Mouse (Mus musculus) gastrocnemius, adult 8-10 months (tissue): ENCODE results near the gene Erich2. TPM values are rescaled to one million over a fixed set of nuclear protein-coding genes. Genes with fewer than 3 reads are reported as not detected.
"Not testable (repeated sequence)": the region's sequence is repeated elsewhere in the genome, so short reads cannot be mapped to it uniquely, and the experiment has no call there.

ENCODE experiments used
- DNase-seq, 2 experiments: peaks; one replicate each; pipeline ENCODE4 v3.0.0; 2022; ENCODE audit warnings: low spot score in 2 of 2
- total RNA-seq, 4 experiments: library from RNA; stranded (reverse); gene quantifications; 2 replicates each; pipeline ENCODE4 v1.2.4; 2022

Erich2 gene
- not detected for total RNA-seq

DNA sequence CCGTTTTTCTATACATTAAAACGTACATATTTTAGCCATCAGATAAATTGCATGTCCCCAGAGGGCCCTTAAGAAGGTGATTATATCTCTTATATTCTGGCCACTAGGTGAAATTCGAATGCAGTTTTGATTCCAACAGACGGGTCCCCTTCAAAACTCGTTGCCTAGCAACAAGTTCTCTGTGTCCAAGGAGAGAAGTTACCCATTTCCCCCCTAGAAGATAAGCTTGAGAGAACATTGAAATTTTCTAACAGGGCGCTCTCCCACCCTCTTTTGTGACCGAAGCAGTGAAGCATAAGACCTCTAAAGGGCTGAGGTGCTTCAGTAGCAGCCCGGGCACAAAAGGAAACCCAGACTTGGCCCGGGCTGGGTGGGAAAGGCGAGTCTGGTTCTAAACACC lies at the start of gene Erich2:
Gene Erich2 (plus strand): TSS at position 324 of the 400 bp plus-strand sequence.
- DNase-seq: no peak

DNA sequence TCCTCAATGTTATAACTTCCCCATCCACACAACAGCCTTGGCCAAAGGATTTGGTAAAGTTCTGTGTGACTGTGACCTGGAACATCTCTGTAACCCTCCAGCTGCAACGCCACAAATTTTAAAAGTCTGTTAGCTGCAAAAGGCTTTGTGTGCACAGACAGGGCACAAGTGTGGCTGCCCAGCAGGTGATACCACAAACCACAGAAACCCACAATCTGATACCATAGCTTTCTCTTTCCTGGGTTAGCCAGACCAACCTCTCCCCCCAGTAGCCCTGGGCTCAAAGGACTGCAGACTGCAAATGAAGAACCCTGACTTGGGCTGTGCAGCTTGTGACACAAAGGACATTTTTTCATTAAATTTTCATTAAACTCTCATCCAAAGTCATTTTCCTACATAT lies 45.0 kb upstream of the Erich2 start:
- DNase-seq: no peak

DNA sequence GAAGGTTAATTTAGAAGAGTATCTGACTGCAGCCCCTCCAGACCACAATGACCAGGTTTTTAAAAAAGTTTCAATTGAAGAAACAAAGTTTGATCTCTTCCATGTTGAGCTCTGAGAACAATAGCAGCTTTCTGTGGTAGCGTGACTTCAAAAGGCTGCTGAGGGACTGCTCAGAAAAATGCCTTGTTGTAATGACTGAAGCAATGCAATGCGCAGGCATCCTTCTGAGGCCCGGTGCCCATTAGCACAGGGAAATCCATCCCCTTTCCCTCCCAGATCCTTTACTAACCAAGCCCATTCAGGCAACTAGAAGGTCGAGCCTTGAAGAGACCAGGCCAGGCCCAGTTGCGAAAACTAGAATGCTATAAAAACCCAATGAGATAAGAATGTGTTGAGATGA lies 37.5 kb upstream of the Erich2 start:
- no peak for DNase-seq

DNA sequence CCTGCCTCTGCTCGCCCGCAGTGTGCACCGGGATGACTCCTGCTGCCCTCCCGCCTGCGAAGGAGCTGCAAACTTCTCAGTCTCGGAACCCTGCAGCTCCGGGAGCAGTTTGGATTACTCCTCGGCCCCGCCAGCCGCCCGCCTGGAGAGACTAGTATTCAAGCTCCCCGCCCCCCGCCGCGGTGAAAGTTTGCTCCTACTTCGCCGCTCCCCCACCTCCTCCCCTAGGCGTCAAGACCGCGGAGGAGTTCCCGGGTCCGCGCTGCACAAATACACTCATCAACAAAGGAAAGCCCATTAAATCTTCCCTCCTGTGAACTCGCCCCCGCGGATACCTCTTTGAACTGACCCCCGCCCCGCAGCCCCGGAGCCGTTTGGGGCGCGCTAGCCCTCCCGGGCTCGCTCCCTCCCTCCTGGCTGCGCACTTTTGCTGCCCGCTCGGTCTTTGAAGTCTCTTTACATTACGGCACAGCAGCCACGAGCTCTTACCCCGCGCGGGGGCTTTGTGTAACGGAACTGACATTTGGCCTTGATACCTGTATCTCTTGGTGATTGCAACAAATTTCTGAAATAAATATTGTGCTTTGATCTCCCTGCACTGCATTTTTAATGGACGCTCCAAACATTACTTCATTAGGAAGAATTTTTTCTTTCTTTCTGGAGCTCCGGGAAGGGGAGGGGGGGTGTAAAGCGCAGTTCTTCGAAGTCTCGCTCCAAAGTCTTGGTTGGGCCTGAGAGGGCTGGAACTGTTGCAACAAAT lies 36.6 kb upstream of the Erich2 start:
- DNase-seq: no peak

DNA sequence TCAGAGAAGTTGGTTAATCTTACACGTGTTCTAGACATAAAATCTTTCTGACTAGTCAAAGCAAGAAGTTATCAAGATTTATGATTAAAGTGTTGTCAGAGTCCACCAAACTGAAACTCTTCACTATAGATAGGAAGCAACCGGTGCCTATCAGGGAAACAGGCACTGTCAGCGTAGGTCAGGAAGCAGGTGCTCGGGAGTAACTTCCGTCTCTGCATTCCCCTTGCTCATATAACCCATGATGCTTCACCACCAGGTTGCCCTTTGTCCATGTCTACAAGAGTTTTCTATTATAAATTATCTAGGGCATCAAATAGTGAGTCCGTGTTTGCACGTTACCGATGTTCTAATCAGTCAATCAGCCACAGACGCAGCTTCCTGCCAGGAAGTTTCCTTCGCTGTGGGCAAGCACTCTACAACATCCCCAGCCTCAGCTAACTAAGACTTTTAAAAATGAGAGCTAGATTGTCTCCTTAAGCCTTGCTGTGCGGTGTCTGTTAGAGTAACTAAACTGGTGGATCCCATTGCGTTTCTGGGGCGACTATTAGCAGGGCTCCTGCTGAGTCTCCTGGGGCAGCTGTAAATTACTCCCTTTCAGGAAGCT lies 10.8 kb upstream of the Erich2 start:
- DNase-seq: no peak

DNA sequence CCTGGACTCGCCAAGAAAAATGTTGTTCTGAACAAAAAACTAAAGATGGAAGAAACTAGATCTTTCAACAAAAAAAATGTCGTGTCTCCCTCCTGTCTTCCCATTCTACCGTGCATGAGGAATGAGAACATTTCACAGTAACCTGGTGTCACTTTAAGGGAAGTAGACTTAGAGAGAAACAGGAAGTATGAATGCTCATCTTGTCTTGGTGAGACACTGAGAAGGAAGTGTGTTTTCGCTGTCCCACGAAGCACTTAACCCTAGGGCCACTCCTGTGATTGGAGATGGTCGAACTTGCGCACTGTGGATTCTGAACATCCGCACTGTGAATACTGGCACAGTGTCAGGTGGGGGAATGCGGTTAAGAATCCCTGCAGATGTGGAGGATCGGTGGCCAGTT lies 5.2 kb upstream of the Erich2 start:
- no peak for DNase-seq

DNA sequence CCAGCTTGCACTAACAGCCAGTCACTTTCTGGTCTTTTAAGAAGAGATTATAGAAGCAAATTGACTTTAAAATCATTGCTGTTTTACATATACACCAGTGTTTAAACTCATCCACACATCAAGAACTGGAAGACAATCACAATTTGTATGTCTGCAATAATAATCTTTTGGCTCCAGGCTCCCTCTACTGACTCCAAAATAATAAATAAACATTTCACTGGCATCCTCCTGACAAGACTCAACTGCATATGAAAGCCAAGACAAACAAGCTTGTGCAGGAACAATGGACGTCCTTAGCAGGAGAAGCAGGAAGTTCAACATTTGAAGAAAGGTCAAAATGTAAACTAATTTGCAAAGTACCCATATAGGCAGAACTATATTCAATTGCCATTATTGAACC lies 3.4 kb upstream of the Erich2 start:
- DNase-seq: no peak

DNA sequence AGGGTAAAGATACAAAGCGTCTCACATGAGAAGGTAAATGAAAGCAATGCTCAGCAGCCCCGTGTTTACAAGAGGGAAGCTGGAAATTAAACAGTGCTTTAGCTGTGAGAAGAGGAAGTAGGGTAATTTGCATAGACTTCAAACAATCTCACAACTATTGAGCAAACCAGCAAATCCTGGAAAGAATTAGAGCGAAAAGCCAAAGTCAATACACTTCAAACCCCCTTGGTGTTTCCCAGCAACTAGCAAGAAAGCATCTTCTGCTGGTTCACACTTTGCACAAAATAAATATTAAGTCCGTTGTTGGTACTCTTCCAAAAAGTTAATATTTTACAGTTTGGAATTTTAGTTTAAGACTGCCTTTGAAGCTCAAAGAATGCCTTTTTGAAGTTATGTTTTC lies 2.7 kb upstream of the Erich2 start:
- DNase-seq: no peak

DNA sequence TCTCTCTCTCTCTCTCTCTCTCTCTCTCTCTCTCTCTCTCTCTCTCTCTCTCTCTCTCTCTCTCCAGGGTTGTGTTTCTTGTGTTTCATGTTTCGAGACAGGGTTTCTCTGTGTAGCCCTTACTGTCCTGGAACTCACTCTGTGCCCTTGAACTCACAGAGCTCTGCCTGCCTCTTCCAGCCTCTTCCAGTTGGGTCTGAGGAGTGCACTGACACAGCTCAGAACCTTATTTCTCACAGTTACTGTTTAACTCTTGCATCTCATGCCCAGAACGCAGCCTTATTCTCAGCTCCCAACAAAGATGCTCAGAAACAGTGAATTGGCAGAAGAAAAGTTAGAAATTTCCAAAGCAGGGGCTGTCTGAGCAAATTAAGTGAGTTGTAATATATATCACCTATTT lies 2.2 kb upstream of the Erich2 start:
- no peak for DNase-seq

DNA sequence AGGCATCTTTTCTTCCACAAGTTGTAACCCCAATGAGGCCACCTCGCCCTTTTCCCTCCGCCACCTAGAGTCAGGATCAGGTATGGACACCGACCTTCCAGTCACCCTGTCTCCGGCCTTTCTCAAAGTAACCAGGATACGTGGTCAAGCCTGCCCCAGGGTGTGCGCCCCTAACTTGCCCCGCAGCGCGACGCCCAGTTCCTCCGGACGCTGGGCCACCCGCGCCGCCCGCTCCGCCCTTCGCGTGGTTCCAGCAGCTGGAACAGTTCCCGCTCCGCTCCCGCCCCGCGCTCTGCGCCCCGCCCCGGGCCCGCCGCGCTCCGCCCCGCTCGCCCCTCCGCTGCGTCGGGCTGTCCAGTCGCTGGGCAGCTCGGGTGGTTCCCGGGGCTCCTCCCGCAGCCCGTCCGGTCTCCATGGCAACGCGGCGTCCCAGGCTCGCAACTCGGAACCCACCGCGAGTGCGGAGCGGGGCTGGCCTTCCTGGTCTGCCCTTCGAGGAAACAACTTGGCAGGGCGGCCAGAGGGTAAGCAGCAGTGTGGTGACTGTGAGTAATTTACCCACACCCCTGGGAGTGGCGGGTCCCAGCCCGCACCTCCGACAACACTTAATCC lies 508 bp downstream of the Erich2 start:
- DNase-seq: peak; percentile 17 to 32

DNA sequence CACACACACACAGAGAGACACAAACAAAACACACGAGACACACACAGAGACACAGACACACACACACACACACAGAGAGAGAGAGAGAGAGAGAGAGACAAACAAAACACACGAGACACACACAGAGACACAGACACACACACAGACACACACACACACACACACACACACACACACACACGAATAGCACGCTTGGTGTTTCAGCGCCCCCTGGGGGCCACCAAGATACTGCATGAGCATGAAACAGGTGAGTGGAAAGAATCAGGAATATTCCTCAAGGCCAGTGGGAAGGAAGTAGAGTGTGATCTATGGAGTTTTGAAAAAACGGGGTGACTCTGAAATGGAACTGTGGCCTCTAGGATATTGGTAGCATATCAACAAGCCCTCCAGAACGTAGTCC lies 29.7 kb downstream of the Erich2 start:
- not testable (repeated sequence) for DNase-seq

DNA sequence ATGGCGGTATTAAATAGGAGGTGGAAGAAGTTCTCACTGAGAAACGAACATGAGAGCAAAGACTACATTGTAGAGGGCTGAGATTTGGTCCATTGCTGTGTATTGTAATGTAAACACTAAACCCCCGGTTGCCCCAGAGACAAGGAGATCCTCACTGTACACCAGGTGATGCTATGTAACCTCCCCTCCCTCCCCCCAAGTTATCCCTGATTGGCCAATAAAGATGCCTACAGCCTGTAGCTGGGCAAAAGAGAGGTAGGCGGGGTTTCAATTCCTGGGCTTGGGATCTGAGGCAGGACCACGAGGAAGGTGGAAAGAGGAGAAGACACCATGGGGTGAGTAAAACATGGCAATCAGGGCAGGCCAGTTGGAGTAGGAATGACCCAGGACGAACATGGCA lies 42.1 kb downstream of the Erich2 start:
- DNase-seq: no peak

DNA sequence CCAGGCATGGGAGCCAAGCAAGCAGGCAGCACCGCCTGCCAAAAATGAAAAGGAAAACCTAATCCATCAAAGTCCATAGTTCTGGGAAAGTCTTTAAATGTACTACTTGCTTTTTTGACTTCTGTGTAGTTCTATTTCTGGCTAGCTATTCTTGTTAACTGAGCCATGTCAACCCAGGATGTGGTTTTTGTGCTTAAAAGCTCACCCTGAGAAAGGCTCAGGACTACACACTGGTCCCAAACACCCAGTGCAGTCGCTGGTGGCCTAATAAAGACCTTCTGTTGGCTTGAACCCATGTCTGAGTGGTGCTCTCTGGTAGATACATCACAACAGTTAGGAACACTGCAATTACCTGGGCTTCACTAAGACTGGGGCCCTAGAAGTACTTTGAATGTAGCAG lies 42.8 kb downstream of the Erich2 start:
- DNase-seq: no peak

DNA sequence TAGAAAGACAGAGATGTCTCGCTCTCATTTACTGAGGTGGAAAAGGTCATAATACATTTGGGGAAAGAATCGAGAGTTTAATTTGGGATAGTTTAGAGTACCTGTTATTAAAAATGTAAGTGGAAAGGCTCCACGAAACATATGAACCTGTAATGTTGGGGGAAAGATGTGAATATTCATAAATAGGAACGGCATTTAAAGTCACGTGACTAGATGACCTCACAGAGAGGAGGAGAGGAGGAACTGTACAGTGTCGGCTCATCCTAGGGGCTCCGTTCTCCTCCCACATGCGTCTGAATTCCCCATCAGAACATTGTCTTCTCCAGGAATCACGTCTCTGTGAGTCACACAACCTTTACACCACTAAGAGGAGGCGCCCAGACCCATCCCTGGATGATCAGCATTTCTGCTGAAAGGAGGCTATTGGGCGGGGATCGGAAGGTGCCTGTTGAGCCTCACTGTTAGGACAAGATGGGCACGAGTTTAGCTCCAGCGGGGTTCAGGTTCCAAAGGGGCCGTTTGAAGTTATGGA lies 43.5 kb downstream of the Erich2 start:
- DNase-seq: no peak

DNA sequence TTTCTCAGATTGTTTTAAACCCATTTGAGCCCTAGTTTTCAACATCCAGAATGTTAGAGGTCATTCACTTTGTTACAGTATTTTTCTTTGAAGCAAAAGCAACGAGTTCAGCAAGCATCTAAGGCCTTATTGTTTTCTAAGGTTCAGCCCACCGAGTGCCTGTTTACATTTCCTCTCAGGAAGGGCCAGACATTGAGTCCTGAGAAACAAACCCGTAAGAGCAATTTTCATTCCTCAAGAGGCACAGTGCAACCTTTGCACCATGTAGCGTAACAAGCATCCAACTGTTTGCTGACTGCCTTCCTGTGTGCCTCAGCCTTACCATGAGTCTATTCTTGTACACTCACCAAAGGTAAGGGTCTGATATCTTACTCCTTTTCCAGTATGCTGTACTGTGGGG lies 44.2 kb downstream of the Erich2 start, which contains the start of gene Gad1:
Gene Gad1 (plus strand): TSS at position 301 of the 400 bp plus-strand sequence.
- DNase-seq: no peak

DNA sequence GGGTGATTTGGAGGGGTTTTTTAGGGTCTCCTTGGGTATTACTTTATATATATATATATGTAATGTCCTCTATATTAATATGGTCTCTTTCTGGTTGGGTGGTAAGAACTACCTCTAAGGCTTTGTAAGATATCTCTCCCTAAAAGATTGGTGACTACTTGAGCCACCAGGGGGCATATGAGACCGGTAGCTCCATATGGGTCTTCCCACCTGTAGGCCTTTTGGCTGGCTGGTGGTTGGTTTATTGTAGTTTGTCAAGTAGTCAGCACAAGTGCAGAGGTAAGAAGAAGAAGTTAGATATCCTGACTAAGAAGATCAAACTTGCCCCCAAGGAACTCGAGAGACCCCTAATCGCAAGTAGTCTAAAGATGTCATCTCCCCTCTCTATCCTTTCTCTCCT lies 45.2 kb downstream of the Erich2 start:
- DNase-seq: no peak

DNA sequence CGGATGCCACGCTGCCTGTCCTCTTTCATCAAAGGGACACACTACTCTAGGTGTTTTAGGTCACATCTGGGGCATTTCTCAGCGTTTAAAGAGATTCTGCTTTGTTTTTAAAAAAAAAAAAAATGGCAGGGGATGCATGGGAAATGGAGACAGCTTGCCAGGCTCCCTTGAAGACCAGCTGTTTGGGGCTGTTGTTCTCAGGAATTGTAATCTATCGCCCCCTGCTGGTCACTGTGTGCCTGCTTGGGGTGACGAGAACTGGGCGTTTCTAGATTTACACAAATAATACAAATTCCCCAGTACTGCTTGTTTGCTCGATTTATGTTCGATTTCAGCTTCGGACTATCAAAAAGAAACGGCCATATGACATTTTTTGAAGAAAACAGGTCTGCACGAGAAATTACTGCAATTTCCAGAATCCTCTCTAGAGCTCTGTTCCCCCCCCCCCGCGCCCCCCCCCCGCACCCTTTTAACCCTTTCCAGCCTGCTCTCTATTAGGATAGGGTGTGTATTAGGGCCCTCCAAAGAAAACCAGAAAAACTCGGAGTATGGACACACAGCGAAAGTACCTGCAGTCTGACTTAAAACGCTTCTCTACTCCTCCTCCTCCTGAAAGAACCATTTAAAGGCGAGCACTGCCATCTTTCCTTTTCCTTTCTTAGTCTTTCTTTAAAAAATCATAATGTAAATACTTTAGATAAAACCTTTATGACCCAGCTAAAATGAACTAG lies 49.7 kb downstream of the Erich2 start:
- DNase-seq: peak; percentile 19 to 36

DNA sequence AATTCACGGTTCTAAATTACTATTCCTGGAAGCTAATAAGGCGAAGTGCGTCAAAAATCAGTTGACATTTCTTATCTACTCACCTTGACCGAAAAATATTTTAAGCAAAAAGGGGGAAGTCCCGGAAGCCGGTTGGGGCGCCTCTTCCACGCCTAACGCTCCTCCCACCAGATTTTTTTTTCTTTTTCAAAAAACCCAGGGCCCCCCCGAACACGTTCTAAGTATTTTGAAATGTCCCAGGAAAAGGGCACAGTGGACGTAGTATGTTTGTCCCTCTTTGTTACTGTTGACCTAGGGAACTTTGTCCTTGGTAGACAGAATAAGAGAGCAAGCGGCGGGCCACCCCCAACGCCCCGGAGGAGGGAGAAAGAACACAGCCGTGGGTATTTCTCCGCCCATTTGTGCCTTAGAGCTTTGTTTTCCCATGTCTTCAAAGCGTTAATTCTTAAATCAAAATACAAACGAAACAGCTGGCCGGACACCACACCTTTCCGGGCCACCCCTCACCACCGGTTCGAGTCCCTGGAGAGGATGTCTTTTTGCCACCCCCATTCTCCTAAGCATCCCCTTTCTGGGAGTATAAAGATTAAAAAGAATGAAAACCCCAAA lies 50.3 kb downstream of the Erich2 start:
- no peak for DNase-seq

DNA sequence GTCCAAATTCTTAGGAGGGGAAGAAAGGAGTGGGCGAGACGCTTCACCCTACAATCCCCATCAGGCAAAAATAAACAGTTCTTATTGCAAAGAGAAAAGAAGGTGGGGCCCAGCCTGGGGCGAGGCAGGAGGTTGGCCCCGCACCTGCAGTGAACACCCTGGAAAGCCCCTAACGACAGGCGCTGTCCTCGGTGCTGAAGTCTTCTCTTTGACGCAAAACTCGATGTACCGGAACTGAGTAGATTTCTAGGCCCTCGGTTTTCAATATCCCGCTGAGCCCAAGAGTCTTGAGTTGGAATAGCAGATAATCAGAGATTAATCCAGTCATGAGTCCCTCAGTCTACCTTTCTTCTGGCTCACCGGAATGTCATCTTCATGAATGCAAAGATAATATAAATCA lies 50.9 kb downstream of the Erich2 start:
- DNase-seq: no peak

DNA sequence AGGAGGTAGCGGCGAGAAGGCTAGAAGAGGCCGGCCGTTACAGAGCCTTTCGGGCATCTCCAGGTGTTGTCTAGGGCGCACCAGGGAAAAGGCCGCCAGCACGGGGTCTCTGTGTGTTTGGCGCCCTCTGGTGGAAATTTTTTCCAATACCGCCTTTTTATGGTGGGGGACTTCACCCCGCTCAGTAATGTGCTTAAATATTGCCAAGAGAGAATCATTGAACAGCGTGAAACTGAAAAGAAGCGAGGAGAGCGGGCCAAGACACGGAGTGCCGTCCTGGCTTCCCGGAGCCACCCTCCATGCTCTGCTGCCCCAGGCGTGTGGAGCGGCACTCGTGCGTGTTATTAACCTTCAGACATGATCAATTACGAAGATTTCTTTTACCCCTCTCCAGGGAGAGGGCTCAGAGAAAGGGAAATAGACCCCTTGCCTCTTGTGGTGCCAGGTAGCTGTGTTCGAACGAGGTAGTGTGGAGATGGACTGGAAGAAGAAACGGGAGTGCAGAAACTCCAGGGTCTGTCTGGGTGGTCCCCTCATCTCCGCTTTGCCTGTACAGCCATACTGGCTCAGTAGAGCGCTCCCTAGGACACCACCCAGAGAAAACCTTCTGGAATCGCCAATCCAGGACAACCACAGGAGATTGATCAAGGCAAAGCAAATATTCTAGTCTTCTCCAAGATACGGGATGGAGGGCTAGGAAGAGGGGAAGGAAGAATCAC lies 52.6 kb downstream of the Erich2 start:
- DNase-seq: no peak

DNA sequence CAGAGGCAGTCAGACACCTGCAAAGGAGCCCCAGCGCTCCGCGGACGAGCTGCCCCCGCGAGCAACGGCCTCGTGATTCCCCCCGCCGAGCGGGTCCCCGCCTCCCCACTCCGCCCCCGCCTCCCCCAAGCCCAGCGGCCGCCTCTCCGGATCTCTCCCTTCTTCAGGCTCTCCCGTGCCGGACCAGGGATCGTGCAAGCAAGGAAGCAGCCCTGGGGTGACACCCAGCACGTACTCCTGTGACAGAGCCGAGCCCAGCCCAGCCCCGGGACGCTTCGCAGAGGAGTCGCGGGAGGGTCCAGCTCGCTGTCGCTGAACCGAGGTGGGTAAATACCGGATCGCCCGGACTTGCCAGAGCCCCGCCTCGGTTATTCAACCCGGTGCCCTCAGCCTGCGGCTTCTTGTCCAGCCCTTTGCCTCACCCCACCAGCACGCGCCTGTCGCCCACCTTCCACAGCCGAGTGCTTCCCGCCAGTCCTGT lies 53.4 kb downstream of the Erich2 start:
- no peak for DNase-seq
